ENCODE assay signal across 10 mouse cellular contexts in the genomic region with DNA sequence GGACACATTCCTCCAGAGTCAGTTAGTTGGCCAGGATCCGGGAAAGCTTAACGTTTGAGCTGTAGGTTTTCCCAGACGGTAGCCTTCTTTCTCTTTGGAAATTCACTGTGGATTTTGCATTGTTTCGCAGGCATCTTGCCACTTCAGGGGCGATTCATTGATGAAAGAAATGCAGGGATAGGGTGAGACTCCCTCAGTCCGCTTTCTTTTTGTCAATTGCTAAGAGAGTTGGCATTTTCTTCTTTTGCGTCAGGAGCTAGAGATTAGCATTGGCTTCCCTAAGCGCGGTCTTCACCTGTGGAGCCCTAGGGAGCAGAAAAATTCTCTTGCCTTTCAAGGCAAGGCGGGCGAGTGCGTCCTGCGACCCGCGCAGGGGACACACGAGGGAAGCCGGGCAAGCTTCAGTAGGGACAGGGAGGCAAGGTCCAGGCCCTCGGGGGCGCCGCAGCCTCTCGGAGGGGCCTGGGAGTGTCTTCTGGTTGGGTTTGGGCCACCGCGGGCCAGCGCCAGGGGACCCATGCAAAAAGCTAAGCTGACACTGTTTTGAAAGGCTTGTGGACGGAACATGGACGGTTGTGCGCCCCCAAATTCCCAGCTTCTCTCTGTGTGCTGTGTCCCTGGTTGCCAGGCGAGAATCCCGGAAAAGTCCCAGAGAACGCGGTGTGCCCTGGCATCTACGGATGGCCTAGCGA. TPM values are rescaled to one million over a fixed set of nuclear protein-coding genes. Genes with fewer than 3 reads are reported as not detected.
DNase-seq lines count a peak whose midpoint lies in the region; ATAC-seq and TF ChIP-seq lines count a peak whose summit lies in the region.
"Had no signal": no experiment of that assay in that cellular context is flagged by ENCODE, and none has a peak within 500 bp of the region (broad histone marks: within the 10 kb centered on the region; RNA-seq: fewer than 3 reads in every experiment).

No protein-coding gene starts in this region.

- no peak for ATAC-seq in hindbrain, embryonic 11.5 days (ENCODE audit: low FRiP score)
- no peak for ATAC-seq in midbrain, embryonic 11.5 days (ENCODE audit: low FRiP score)

- in situ Hi-C loops in ES-E14 (cut with MboI; ENCODE audit: low sequenced_read_pairs in 2 of 2, unreplicated experiment in 2 of 2), result loop anchor here in 1 of 2 experiments (10.0 to 25.0 kb wide), 2 partner anchors 216 to 1043 kb away; no protein-coding TSS in a partner anchor

- no peaks in the 10 kb centered on the region for H3K36me3 ChIP-seq in heart, embryonic 10.5 days
- no peaks in the 10 kb centered on the region for H3K36me3 ChIP-seq in ES-E14 (ENCODE audit: control insufficient read depth, insufficient read depth, low read length, poor library complexity, severe bottlenecking)
- H3K36me3 ChIP-seq in hindbrain, embryonic 11.5 days (ENCODE audit: control insufficient read depth, insufficient read depth, low read length), result no peaks in the 10 kb centered on the region
- no peaks in the 10 kb centered on the region for H3K36me3 ChIP-seq in midbrain, embryonic 11.5 days (ENCODE audit: control insufficient read depth, insufficient read depth, low read length)

- H3K4me2 ChIP-seq in hindbrain, embryonic 11.5 days (replicated peaks; ENCODE audit: low read depth, low read length), result peak overlapping the region; percentile 24; the same call in 1 of the 2 replicates
- peak overlapping the region; percentile 8 for H3K4me2 ChIP-seq in midbrain, embryonic 11.5 days

- H3K9ac ChIP-seq in ES-E14 (ENCODE audit: insufficient read depth, low read depth, low read length, poor library complexity, severe bottlenecking), result no peak overlapping the region
- H3K9ac ChIP-seq in hindbrain, embryonic 11.5 days (ENCODE audit: low read depth, low read length), result no peak overlapping the region
- H3K9ac ChIP-seq in midbrain, embryonic 11.5 days (ENCODE audit: low read length), result no peak overlapping the region

- no peaks in the 10 kb centered on the region for H3K9me3 ChIP-seq in heart, embryonic 10.5 days
- H3K9me3 ChIP-seq in ES-E14 (ENCODE audit: control insufficient read depth, insufficient read depth, low read depth, low read length), result no peaks in the 10 kb centered on the region
- no peaks in the 10 kb centered on the region for H3K9me3 ChIP-seq in hindbrain, embryonic 11.5 days (ENCODE audit: control insufficient read depth, low read length)
- no peaks in the 10 kb centered on the region for H3K9me3 ChIP-seq in midbrain, embryonic 11.5 days (ENCODE audit: control insufficient read depth, low read length)

- DNase-seq in heart, embryonic 10.5 days (ENCODE audit: low spot score), result no peak
- no peak for DNase-seq in heart, adult 8-10 months (ENCODE audit: low spot score)
- DNase-seq in ES-E14 (ENCODE audit: low read depth, low spot score), result no peak
- DNase-seq in hindbrain, embryonic 11.5 days (ENCODE audit: low spot score), result peak; percentile 66
- DNase-seq in midbrain, embryonic 11.5 days (ENCODE audit: low spot score, missing footprints), result peak; percentile 97
- no peak for DNase-seq in left cerebral cortex, adult 8-10 months (ENCODE audit: low spot score in 2 of 2)
- no peak for DNase-seq in frontal cortex, postnatal 25 days (ENCODE audit: low spot score in 2 of 2)
- no peak for DNase-seq in layer of hippocampus, adult 9-11 months
- DNase-seq: cerebellum, adult 18-20 months had no signal

- H3K4me1 ChIP-seq in heart, embryonic 10.5 days, result peaks cover 26% of the 10 kb centered on the region
- peaks cover 0 to 5% of the 10 kb centered on the region in 2 experiments; a peak in 1 of 4 replicates for H3K4me1 ChIP-seq in ES-E14 (ENCODE audit: control insufficient read depth in 2 of 2, insufficient read depth in 2 of 2, low read length in 2 of 2, poor library complexity in 1 of 2)
- H3K4me1 ChIP-seq in hindbrain, embryonic 11.5 days (replicated peaks; ENCODE audit: control insufficient read depth, insufficient read depth, low read length), result peaks cover 5% of the 10 kb centered on the region
- peaks cover 28% of the 10 kb centered on the region for H3K4me1 ChIP-seq in midbrain, embryonic 11.5 days (ENCODE audit: control insufficient read depth, insufficient read depth, low read length)

- WGBS in heart, embryonic 10.5 days, result 2% methylated on average over 33 of the region's 33 CpGs
- WGBS in hindbrain, embryonic 11.5 days, result 3% methylated on average over 32 of the region's 33 CpGs
- WGBS in midbrain, embryonic 11.5 days, result 1% methylated on average over 33 of the region's 33 CpGs

- no peak overlapping the region for H3K27ac ChIP-seq in heart, embryonic 10.5 days
- H3K27ac ChIP-seq in ES-E14 (ENCODE audit: insufficient read depth, low read depth, low read length, poor library complexity, severe bottlenecking), result no peak overlapping the region
- H3K27ac ChIP-seq in hindbrain, embryonic 11.5 days (ENCODE audit: low read depth, low read length), result no peak overlapping the region
- no peak overlapping the region for H3K27ac ChIP-seq in midbrain, embryonic 11.5 days (ENCODE audit: low read depth, low read length)

- H3K27me3 ChIP-seq in heart, embryonic 10.5 days (ENCODE audit: insufficient read depth, poor library complexity, severe bottlenecking), result peaks cover 66% of the 10 kb centered on the region
- peaks cover 27% of the 10 kb centered on the region for H3K27me3 ChIP-seq in hindbrain, embryonic 11.5 days (ENCODE audit: control insufficient read depth, insufficient read depth, low read length)
- peaks cover 54% of the 10 kb centered on the region for H3K27me3 ChIP-seq in midbrain, embryonic 11.5 days (ENCODE audit: control insufficient read depth, insufficient read depth, low read length)

- H3K4me3 ChIP-seq in heart, embryonic 10.5 days, result peak overlapping the region; percentile 50
- H3K4me3 ChIP-seq in ES-E14 (ENCODE audit: insufficient read depth in 1 of 2, low read depth in 1 of 2, low read length in 2 of 2, poor library complexity in 1 of 2, severe bottlenecking in 1 of 2), result peak overlapping the region; percentile 36 to 42
- H3K4me3 ChIP-seq in hindbrain, embryonic 11.5 days (ENCODE audit: low read depth, low read length), result peak overlapping the region; percentile 11; the same call in 1 of the 2 replicates
- H3K4me3 ChIP-seq in midbrain, embryonic 11.5 days (ENCODE audit: low read depth, low read length), result peak overlapping the region; percentile 5; the same call in 1 of the 2 replicates

TF ChIP-seq in ES-E14, 5 proteins besides CTCF, POLR2A, EP300 and RAD21:
- no peak for TF ChIP-seq ZNF384 (IDR thresholded peaks at IDR 0.05; ENCODE audit: low read depth, low read length)
- TF ChIP-seq MAFK (IDR thresholded peaks at IDR 0.05; ENCODE audit: insufficient read depth, low read depth, low read length), result no peak
- no peak for TF ChIP-seq CHD2 (IDR thresholded peaks at IDR 0.05; ENCODE audit: low read depth, low read length)
- TF ChIP-seq ZC3H11A (IDR thresholded peaks at IDR 0.05; ENCODE audit: borderline replicate concordance, low read depth, low read length), result no peak
- no peak for TF ChIP-seq HCFC1 (IDR thresholded peaks at IDR 0.05; ENCODE audit: borderline replicate concordance, insufficient read depth, low read length)

RNA-seq across cellular contexts. Expression of gene Sp9, which starts 8.8 kb away (rescaled TPM):
- not detected in 2 replicates for polyA plus RNA-seq in heart, embryonic 10.5 days (2016; fragmentation: Nextera tagmentation; extraction: Ambion mirVana)
- not detected for total RNA-seq in heart, adult 8-10 months (2022)
- total RNA-seq in ES-E14 (2012; rRNA removed), result 0.74 and 0.80 TPM in 2 replicates
- polyA plus RNA-seq in hindbrain, embryonic 11.5 days (2014; fragmentation: Nextera tagmentation; extraction: Ambion mirVana), result 3.0 and 3.7 TPM in 2 replicates
- polyA plus RNA-seq in midbrain, embryonic 11.5 days (2014; fragmentation: Nextera tagmentation; extraction: Ambion mirVana), result 2.8 and 3.3 TPM in 2 replicates
- 1 to 10 TPM; 4.9 to 5.9 (median 5.3) TPM for total RNA-seq in left cerebral cortex, adult 8-10 months (2022)
- polyA plus RNA-seq: spleen, adult 2 months had no signal

RNA-seq across cellular contexts. Expression of gene Scrn3, which starts 31.9 kb away (rescaled TPM):
- polyA plus RNA-seq in heart, embryonic 10.5 days (2016; fragmentation: Nextera tagmentation; extraction: Ambion mirVana), result 15.1 and 16.6 TPM in 2 replicates
- 10 to 100 TPM; 31.2 to 38.6 (median 32.3) TPM for total RNA-seq in heart, adult 8-10 months (2022)
- 5.9 and 10.6 TPM in 2 replicates for total RNA-seq in ES-E14 (2012; rRNA removed)
- polyA plus RNA-seq in hindbrain, embryonic 11.5 days (2014; fragmentation: Nextera tagmentation; extraction: Ambion mirVana), result 10.7 and 12.7 TPM in 2 replicates
- polyA plus RNA-seq in midbrain, embryonic 11.5 days (2014; fragmentation: Nextera tagmentation; extraction: Ambion mirVana), result 10.7 and 11.7 TPM in 2 replicates
- 10 to 100 TPM; 21.0 to 29.3 (median 24.2) TPM for total RNA-seq in left cerebral cortex, adult 8-10 months (2022)

RNA-seq across cellular contexts. Expression of gene Cir1, which starts 32.0 kb away (rescaled TPM):
- 9.7 and 12.0 TPM in 2 replicates for polyA plus RNA-seq in heart, embryonic 10.5 days (2016; fragmentation: Nextera tagmentation; extraction: Ambion mirVana)
- 10 to 100 TPM; 11.8 to 18.4 (median 13.9) TPM for total RNA-seq in heart, adult 8-10 months (2022)
- total RNA-seq in ES-E14 (2012; rRNA removed), result 6.6 and 7.4 TPM in 2 replicates
- 23.0 and 23.8 TPM in 2 replicates for polyA plus RNA-seq in hindbrain, embryonic 11.5 days (2014; fragmentation: Nextera tagmentation; extraction: Ambion mirVana)
- polyA plus RNA-seq in midbrain, embryonic 11.5 days (2014; fragmentation: Nextera tagmentation; extraction: Ambion mirVana), result 21.4 and 25.5 TPM in 2 replicates
- 10 to 100 TPM; 25.9 to 28.4 (median 28.0) TPM for total RNA-seq in left cerebral cortex, adult 8-10 months (2022)

Comparison
In these comparisons a context has a peak if more than half of its experiments do, and no peak if none do; other contexts are left out.
1. DNase-seq: peak in hindbrain, embryonic 11.5 days (single experiment) and midbrain, embryonic 11.5 days (single experiment); none in heart, embryonic 10.5 days (single experiment), heart, adult 8-10 months (single experiment), ES-E14 (single experiment), left cerebral cortex, adult 8-10 months (0 of 2), frontal cortex, postnatal 25 days (0 of 2) and layer of hippocampus, adult 9-11 months (single experiment).
2. Peak in every context shown above with its lines, with median percentiles within 50 percentile points of each other: H3K4me3 ChIP-seq.